Mouse (Mus musculus) thymus, adult 2 months (tissue): Measurements from ENCODE around the gene Srgap2. TPM values are rescaled to one million over a fixed set of nuclear protein-coding genes. Genes with fewer than 3 reads are reported as not detected.
A peak's percentile ranks its signal among the peaks of the same experiment; 100 is the strongest.

Experiments
- DNase-seq: peaks from one replicate; pipeline ENCODE4 v3.0.0; 2021
- H3K27ac ChIP-seq: fragments of 200-500 bp; 2 replicates; pipeline ENCODE4 v1.5.1; 2012; ENCODE audit warnings: low read length, control low read depth; ENCODE audit not compliant: control insufficient read depth, insufficient read depth
- H3K27me3 ChIP-seq: fragments of 200-500 bp; 2 replicates; pipeline ENCODE4 v1.6.1; 2012; ENCODE audit warnings: mild to moderate bottlenecking, low read length, moderate library complexity, mixed read lengths; ENCODE audit not compliant: control insufficient read depth, insufficient read depth
- H3K36me3 ChIP-seq: fragments of 200-500 bp; 2 replicates; pipeline ENCODE4 v1.6.1; 2012; ENCODE audit warnings: mild to moderate bottlenecking, low read length, moderate library complexity; ENCODE audit not compliant: control insufficient read depth, insufficient read depth
- H3K4me1 ChIP-seq: fragments of 200-500 bp; replicated peaks from 2 replicates; pipeline ENCODE4 v1.6.1; 2012; ENCODE audit warnings: low read length; ENCODE audit not compliant: control insufficient read depth, insufficient read depth
- H3K4me3 ChIP-seq: fragments of 200-500 bp; 2 replicates; pipeline ENCODE4 v1.5.1; 2012; ENCODE audit warnings: mild to moderate bottlenecking, low read length, control low read depth, moderate library complexity; ENCODE audit not compliant: control insufficient read depth, insufficient read depth
- CTCF ChIP-seq: fragments of 200-500 bp; IDR thresholded peaks from 2 replicates; pipeline ENCODE4 v1.5.1; 2012; ENCODE audit warnings: mild to moderate bottlenecking, control low read depth, low read length, moderate library complexity, borderline replicate concordance; ENCODE audit not compliant: control insufficient read depth, poor library complexity, insufficient read depth; ENCODE audit errors: extremely low read depth
- POLR2A ChIP-seq: fragments of 200-500 bp; IDR thresholded peaks from 2 replicates; pipeline ENCODE4 v1.6.1; 2012; ENCODE audit warnings: mild to moderate bottlenecking, low read length, control low read depth, moderate library complexity; ENCODE audit not compliant: control insufficient read depth, poor library complexity, insufficient read depth; ENCODE audit errors: extremely low read depth
- WGBS: fragments of 180-500 bp; shearing (Covaris S2); methylation state at CpG from one replicate; pipeline ENCODE4 v1.1.7; 2018; 5-methylcytosine and 5-hydroxymethylcytosine counted together
- polyA plus RNA-seq: library from polyadenylated mRNA; depleted of rRNA; stranded (reverse); fragments of >200 nt; gene quantifications from 2 replicates; pipeline ENCODE4 v1.2.3, GENCODE M21; 2012

Srgap2 gene
- polyA plus RNA-seq, 1 experiment = 28.3 TPM

- no peak overlapping the region for H3K4me3 ChIP-seq
- H3K27me3 ChIP-seq = no peaks in the 10 kb centered on the region
- H3K36me3 ChIP-seq = no peaks in the 10 kb centered on the region
- no peak for TF ChIP-seq POLR2A
- no peak for TF ChIP-seq CTCF
- 13% methylated on average over 2 of the region's 2 CpGs for WGBS
- no peak overlapping the region for H3K27ac ChIP-seq
- peak; percentile 7 for DNase-seq
- peaks cover 5% of the 10 kb centered on the region for H3K4me1 ChIP-seq
These were observed 34.8 kb downstream of the Srgap2 start for GRCm38 (mm10) chr1:131492360-131492759.

GRCm38 (mm10) chr1:131491579-131491978 lies 35.6 kb downstream of the Srgap2 start:
- Histone ChIP-seq H3K27ac (no peak overlapping the region), H3K27me3 (no peaks in the 10 kb centered on the region), H3K36me3 (no peaks in the 10 kb centered on the region), H3K4me3 (no peak overlapping the region), H3K4me1 (peaks cover 5% of the 10 kb centered on the region)
- no peak for TF ChIP-seq CTCF
- no peak for TF ChIP-seq POLR2A
- no peak for DNase-seq
- WGBS = 86% methylated on average over 4 of the region's 4 CpGs

- WGBS = 97% methylated on average over 3 of the region's 3 CpGs
- no peak for DNase-seq
- no peak for TF ChIP-seq POLR2A
- TF ChIP-seq CTCF = no peak
- Histone ChIP-seq H3K27ac (no peak overlapping the region), H3K36me3 (no peaks in the 10 kb centered on the region), H3K27me3 (no peaks in the 10 kb centered on the region), H3K4me1 (peaks cover 5% of the 10 kb centered on the region), H3K4me3 (no peak overlapping the region)
These were observed 37.8 kb downstream of the Srgap2 start for GRCm38 (mm10) chr1:131489312-131489711.

DNA sequence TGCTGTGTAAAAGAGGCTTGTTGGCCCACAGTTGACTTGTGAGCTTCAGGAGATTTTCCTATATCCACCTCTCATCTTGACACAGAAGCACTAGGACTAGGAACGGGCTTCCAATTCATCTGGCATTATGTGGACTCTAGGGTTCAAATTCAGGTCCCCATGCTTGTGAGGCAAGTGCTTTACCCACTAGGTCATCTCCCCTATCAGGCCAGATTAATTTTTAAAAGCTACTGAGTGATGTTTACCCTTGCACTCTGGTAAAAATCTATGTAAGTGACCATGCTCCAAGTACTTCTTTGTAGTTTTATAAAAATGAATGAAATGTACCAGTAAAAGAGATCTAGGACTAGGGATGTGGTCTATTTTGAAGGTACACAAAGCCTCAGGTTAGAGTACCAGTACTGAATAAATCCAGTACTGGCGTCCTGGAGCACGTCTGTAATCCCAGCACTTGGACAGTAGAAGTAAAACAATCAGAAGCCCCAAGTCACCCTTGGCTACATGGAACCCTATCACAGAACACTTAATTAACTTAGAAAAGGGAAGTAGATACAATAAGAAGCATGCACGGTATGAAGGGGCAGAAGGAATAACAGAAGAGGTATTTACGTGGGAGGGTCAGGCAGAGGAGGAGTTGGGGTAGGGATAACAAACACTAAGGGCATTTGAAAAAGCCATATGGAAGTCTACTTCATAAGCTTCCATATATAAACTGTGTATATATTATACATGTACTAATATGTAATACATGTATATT lies 40.9 kb downstream of the Srgap2 start:
- Histone ChIP-seq H3K4me1 (no peaks in the 10 kb centered on the region), H3K27ac (no peak overlapping the region), H3K4me3 (no peak overlapping the region), H3K27me3 (no peaks in the 10 kb centered on the region), H3K36me3 (no peaks in the 10 kb centered on the region)
- 90% methylated on average over 5 of the region's 5 CpGs for WGBS
- no peak for TF ChIP-seq POLR2A
- TF ChIP-seq CTCF = no peak
- no peak for DNase-seq

GRCm38 (mm10) chr1:131482242-131482641 lies 44.9 kb downstream of the Srgap2 start:
- H3K27ac ChIP-seq = no peak overlapping the region
- no peak overlapping the region for H3K4me3 ChIP-seq
- no peak for DNase-seq
- 87% methylated on average over 3 of the region's 3 CpGs for WGBS
- TF ChIP-seq CTCF (no peak), POLR2A (no peak)
- no peaks in the 10 kb centered on the region for H3K27me3 ChIP-seq
- no peaks in the 10 kb centered on the region for H3K4me1 ChIP-seq
- no peaks in the 10 kb centered on the region for H3K36me3 ChIP-seq

DNA sequence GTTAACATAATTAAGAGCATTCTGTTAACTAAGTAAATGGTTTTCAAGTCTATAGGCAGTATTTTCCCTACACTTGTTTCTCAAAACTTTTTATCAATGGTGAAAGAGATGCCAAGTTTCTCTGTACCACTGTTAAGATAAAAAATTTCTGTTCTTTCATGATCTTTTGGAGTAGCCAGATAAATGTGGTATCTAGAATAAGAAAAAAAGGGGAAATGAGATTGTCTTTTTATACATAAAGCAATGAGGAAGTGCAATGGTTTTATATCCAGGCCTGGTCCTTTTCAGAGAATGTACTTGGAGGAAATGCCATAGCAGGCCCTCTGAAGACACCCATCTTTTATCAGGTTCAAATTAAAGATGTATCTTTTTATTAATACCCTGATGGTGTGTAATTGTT lies 45.8 kb downstream of the Srgap2 start:
- Histone ChIP-seq H3K27ac (no peak overlapping the region), H3K36me3 (no peaks in the 10 kb centered on the region), H3K4me1 (no peaks in the 10 kb centered on the region), H3K4me3 (no peak overlapping the region), H3K27me3 (no peaks in the 10 kb centered on the region)
- no peak for TF ChIP-seq POLR2A
- TF ChIP-seq CTCF = no peak
- no peak for DNase-seq
